Mouse (Mus musculus): Measurements from ENCODE around the gene Sgf29. TPM values are rescaled to one million over a fixed set of nuclear protein-coding genes. Genes with fewer than 3 reads are reported as not detected.

Sgf29 gene
- polyA plus RNA-seq, 1 experiment, result 27.0 TPM

- Histone ChIP-seq H3K4me3 (replicated peaks; ENCODE audit: control insufficient read depth, low read depth, low read length) (no peak overlapping the region), H3K4me1 (ENCODE audit: control insufficient read depth, insufficient read depth, low read length) (peaks cover under 1% of the 10 kb centered on the region; the same call in 1 of the 2 replicates), H3K27ac (ENCODE audit: control insufficient read depth, insufficient read depth, low read depth, low read length, poor library complexity) (no peak overlapping the region)
- TF ChIP-seq POLR2A (IDR thresholded peaks at IDR 0.05; ENCODE audit: borderline replicate concordance, control insufficient read depth, low read depth, low read length), result no peak
- TF ChIP-seq CTCF (IDR thresholded peaks at IDR 0.05; ENCODE audit: control insufficient read depth, insufficient read depth, low read length), result peak; percentile 91
- 4% methylated on average over 3 of the region's 3 CpGs for WGBS
Measured at GRCm38 (mm10) chr7:126693256-126693655, 44.1 kb downstream of the Sgf29 start.

GRCm38 (mm10) chr7:126693781-126694180, 44.7 kb downstream of the Sgf29 start:
- 71% methylated on average over 7 of the region's 7 CpGs for WGBS
- TF ChIP-seq POLR2A (IDR thresholded peaks at IDR 0.05; ENCODE audit: borderline replicate concordance, control insufficient read depth, low read depth, low read length), result no peak
- TF ChIP-seq CTCF (IDR thresholded peaks at IDR 0.05; ENCODE audit: control insufficient read depth, insufficient read depth, low read length), result no peak
- Histone ChIP-seq H3K4me3 (replicated peaks; ENCODE audit: control insufficient read depth, low read depth, low read length) (no peak overlapping the region), H3K4me1 (ENCODE audit: control insufficient read depth, insufficient read depth, low read length) (no peaks in the 10 kb centered on the region; the same call in 1 of the 2 replicates), H3K27ac (ENCODE audit: control insufficient read depth, insufficient read depth, low read depth, low read length, poor library complexity) (no peak overlapping the region)

- Histone ChIP-seq H3K4me3 (replicated peaks; ENCODE audit: control insufficient read depth, low read depth, low read length) (no peak overlapping the region), H3K27ac (ENCODE audit: control insufficient read depth, insufficient read depth, low read depth, low read length, poor library complexity) (no peak overlapping the region), H3K4me1 (ENCODE audit: control insufficient read depth, insufficient read depth, low read length) (no peaks in the 10 kb centered on the region; the same call in 1 of the 2 replicates)
- WGBS, result 74% methylated on average over 10 of the region's 10 CpGs
- no peak for TF ChIP-seq POLR2A (IDR thresholded peaks at IDR 0.05; ENCODE audit: borderline replicate concordance, control insufficient read depth, low read depth, low read length)
- TF ChIP-seq CTCF (IDR thresholded peaks at IDR 0.05; ENCODE audit: control insufficient read depth, insufficient read depth, low read length), result no peak
Measured at GRCm38 (mm10) chr7:126694441-126695051, 45.4 kb downstream of the Sgf29 start.

GRCm38 (mm10) chr7:126695210-126695611, 46.1 kb downstream of the Sgf29 start, which contains the start of gene Bola2:
TSS of gene Bola2 (plus strand) at chr7:126695401.
- under 1% methylated on average over 31 of the region's 31 CpGs for WGBS
- Histone ChIP-seq H3K4me3 (replicated peaks; ENCODE audit: control insufficient read depth, low read depth, low read length) (peak within 1 kb of the TSS; percentile 78), H3K4me1 (ENCODE audit: control insufficient read depth, insufficient read depth, low read length) (no peaks in the 10 kb centered on the region; the same call in 1 of the 2 replicates), H3K27ac (ENCODE audit: control insufficient read depth, insufficient read depth, low read depth, low read length, poor library complexity) (peak within 1 kb of the TSS; percentile 85)
- TF ChIP-seq CTCF (IDR thresholded peaks at IDR 0.05; ENCODE audit: control insufficient read depth, insufficient read depth, low read length), result 0 out of 2 replicates have a peak, but pooled peaks have one; percentile 1
- peak; percentile 61; the same call in 1 of the 2 replicates for TF ChIP-seq POLR2A (IDR thresholded peaks at IDR 0.05; ENCODE audit: borderline replicate concordance, control insufficient read depth, low read depth, low read length)

- 1% methylated on average over 40 of the region's 40 CpGs for WGBS
- H3K27ac ChIP-seq (ENCODE audit: control insufficient read depth, insufficient read depth, low read depth, low read length, poor library complexity), result peak within 1 kb of the TSS; percentile 85
- H3K4me3 ChIP-seq (replicated peaks; ENCODE audit: control insufficient read depth, low read depth, low read length), result peak within 1 kb of the TSS; percentile 78
- no peaks in the 10 kb centered on the region; the same call in 1 of the 2 replicates for H3K4me1 ChIP-seq (ENCODE audit: control insufficient read depth, insufficient read depth, low read length)
- TF ChIP-seq CTCF (IDR thresholded peaks at IDR 0.05; ENCODE audit: control insufficient read depth, insufficient read depth, low read length), result peak; percentile 94
- TF ChIP-seq POLR2A (IDR thresholded peaks at IDR 0.05; ENCODE audit: borderline replicate concordance, control insufficient read depth, low read depth, low read length), result peak; percentile 70; the same call in 1 of the 2 replicates
Measured at GRCm38 (mm10) chr7:126695631-126696207, 46.6 kb downstream of the Sgf29 start, which contains the start of gene Slx1b. TSS of gene Slx1b (minus strand) at chr7:126695784.

GRCm38 (mm10) chr7:126696303-126696702, 47.2 kb downstream of the Sgf29 start:
- no peak for TF ChIP-seq CTCF (IDR thresholded peaks at IDR 0.05; ENCODE audit: control insufficient read depth, insufficient read depth, low read length)
- TF ChIP-seq POLR2A (IDR thresholded peaks at IDR 0.05; ENCODE audit: borderline replicate concordance, control insufficient read depth, low read depth, low read length), result no peak
- Histone ChIP-seq H3K4me1 (ENCODE audit: control insufficient read depth, insufficient read depth, low read length) (peaks cover under 1% of the 10 kb centered on the region; the same call in 1 of the 2 replicates), H3K27ac (ENCODE audit: control insufficient read depth, insufficient read depth, low read depth, low read length, poor library complexity) (peak overlapping the region; percentile 85), H3K4me3 (replicated peaks; ENCODE audit: control insufficient read depth, low read depth, low read length) (peak overlapping the region; percentile 78)
- WGBS, result 5% methylated on average over 17 of the region's 17 CpGs

GRCm38 (mm10) chr7:126696886-126697285, 47.8 kb downstream of the Sgf29 start:
- 40% methylated on average over 3 of the region's 3 CpGs for WGBS
- no peak overlapping the region for H3K4me3 ChIP-seq (replicated peaks; ENCODE audit: control insufficient read depth, low read depth, low read length)
- no peak overlapping the region for H3K27ac ChIP-seq (ENCODE audit: control insufficient read depth, insufficient read depth, low read depth, low read length, poor library complexity)
- TF ChIP-seq CTCF (IDR thresholded peaks at IDR 0.05; ENCODE audit: control insufficient read depth, insufficient read depth, low read length) (no peak), POLR2A (IDR thresholded peaks at IDR 0.05; ENCODE audit: borderline replicate concordance, control insufficient read depth, low read depth, low read length) (no peak)
- peaks cover 1% of the 10 kb centered on the region; the same call in 1 of the 2 replicates for H3K4me1 ChIP-seq (ENCODE audit: control insufficient read depth, insufficient read depth, low read length)

GRCm38 (mm10) chr7:126697838-126698237, 48.7 kb downstream of the Sgf29 start:
- WGBS, result 77% methylated on average over 8 of the region's 8 CpGs
- Histone ChIP-seq H3K4me1 (ENCODE audit: control insufficient read depth, insufficient read depth, low read length) (peaks cover 1% of the 10 kb centered on the region; the same call in 1 of the 2 replicates), H3K4me3 (replicated peaks; ENCODE audit: control insufficient read depth, low read depth, low read length) (no peak overlapping the region), H3K27ac (ENCODE audit: control insufficient read depth, insufficient read depth, low read depth, low read length, poor library complexity) (no peak overlapping the region)
- no peak for TF ChIP-seq CTCF (IDR thresholded peaks at IDR 0.05; ENCODE audit: control insufficient read depth, insufficient read depth, low read length)
- TF ChIP-seq POLR2A (IDR thresholded peaks at IDR 0.05; ENCODE audit: borderline replicate concordance, control insufficient read depth, low read depth, low read length), result no peak
